In the genomic region with DNA sequence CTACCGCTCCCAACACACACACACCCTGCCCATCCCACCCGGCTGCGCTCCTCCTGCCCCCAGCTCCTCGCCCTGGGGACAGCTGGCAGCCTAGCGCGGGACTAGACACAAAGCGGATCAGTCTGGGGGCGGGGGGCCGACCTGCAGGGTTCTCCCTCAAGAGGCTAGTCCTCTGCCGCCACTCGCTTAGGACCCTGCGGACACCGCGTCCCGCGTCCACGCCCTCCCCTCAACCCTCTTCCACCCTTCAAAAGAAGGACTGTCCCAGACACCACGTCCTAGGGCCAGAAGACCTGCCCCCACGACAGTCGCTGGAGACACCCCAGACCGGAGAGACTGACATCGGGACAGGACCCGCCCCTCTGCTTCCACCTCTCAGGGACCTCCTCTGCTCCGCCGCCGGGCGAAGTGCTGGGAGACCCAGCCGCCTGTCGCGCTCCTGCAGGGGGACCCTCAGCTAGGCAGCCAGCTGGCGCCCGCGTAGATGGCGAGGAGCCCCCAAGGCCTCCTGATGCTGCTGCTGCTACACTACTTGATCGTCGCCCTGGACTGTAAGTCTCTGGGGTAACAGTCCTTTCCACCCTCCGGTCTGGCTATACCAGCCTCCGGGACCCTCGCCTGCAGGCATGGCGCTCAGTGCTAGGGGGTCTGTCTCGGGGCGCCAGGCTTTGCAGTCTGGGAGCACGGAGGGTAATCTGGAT, we compare ENCODE assay signal across 8 mouse cellular contexts. TPM values are rescaled to one million over a fixed set of nuclear protein-coding genes. Genes with fewer than 3 reads are reported as not detected.
A peak's percentile ranks its signal among the peaks of the same experiment; 100 is the strongest.
DNase-seq lines count a peak whose midpoint lies in the region; ATAC-seq lines count a peak whose summit lies in the region.

Gene Jam2 (plus strand): TSS at position 121 of the 701 bp plus-strand sequence.

- no peaks in the 10 kb centered on the region for H3K36me3 ChIP-seq in intestine, embryonic 16.5 days (ENCODE audit: control insufficient read depth, insufficient read depth, low read length)

- peak within 1 kb of the TSS; percentile 68 for H3K9ac ChIP-seq in intestine, embryonic 16.5 days (ENCODE audit: low read depth, low read length)

- intact Hi-C loops in left cerebral cortex, postnatal 36 days (cut with DNase I) = loop anchor here (1.0 to 2.0 kb wide), 2 partner anchors 39 to 41 kb away; partner anchors contain the start of gene Mrpl39

- peak; percentile 53 to 64 for DNase-seq in adrenal gland, postnatal 36 days
- DNase-seq in embryo, embryonic 9.5 days (ENCODE audit: extremely low spot score) = peak; percentile 82
- peak; percentile 45 to 49 for DNase-seq in left cerebral cortex, postnatal 36 days (ENCODE audit: low spot score in 2 of 2)
- DNase-seq in right cerebral cortex, postnatal 14 days = peak; percentile 45
- DNase-seq in MN1 (ENCODE audit: low spot score) = no peak

- peak; percentile 77 for ATAC-seq in granulocyte monocyte progenitor cell, adult 5-6 weeks (replicated peaks; ENCODE audit: poor library complexity, severe bottlenecking)
- peak; percentile 87 for ATAC-seq in intestine, embryonic 16.5 days
- peak; percentile 79 for ATAC-seq in megakaryocyte-erythroid progenitor cell, adult 5-6 weeks (replicated peaks; ENCODE audit: low FRiP score, low TSS enrichment, poor library complexity, severe bottlenecking)

- WGBS in intestine, embryonic 16.5 days = 0% methylated on average over 41 of the region's 43 CpGs

- H3K27ac ChIP-seq in intestine, embryonic 16.5 days (ENCODE audit: low read length) = 0 out of 2 replicates have a peak within 1 kb of the TSS, but pooled peaks have one; percentile 18

- peak within 1 kb of the TSS; percentile 99 for H3K4me2 ChIP-seq in intestine, embryonic 16.5 days (ENCODE audit: low read depth, low read length)

- no peaks in the 10 kb centered on the region for H3K9me3 ChIP-seq in intestine, embryonic 16.5 days (ENCODE audit: control insufficient read depth, low read length)

- H3K4me1 ChIP-seq in intestine, embryonic 16.5 days (ENCODE audit: control insufficient read depth, insufficient read depth, low read length) = peaks cover 5% of the 10 kb centered on the region; the same call in 1 of the 2 replicates

- peak within 1 kb of the TSS; percentile 57 for H3K4me3 ChIP-seq in intestine, embryonic 16.5 days (ENCODE audit: low read length)

- H3K27me3 ChIP-seq in intestine, embryonic 16.5 days (replicated peaks; ENCODE audit: control insufficient read depth, insufficient read depth, low read length) = peaks cover 10% of the 10 kb centered on the region

RNA-seq across cellular contexts. Expression of gene Jam2, which starts in this region (rescaled TPM):
- total RNA-seq in adrenal gland, postnatal 36 days (2021) = 10 to 100 TPM in 1 of 2 experiments, 1 to 10 TPM in 1; 9.0 to 12.6 TPM
- total RNA-seq in granulocyte monocyte progenitor cell, adult 5-6 weeks (2014; fragmentation: Nextera tagmentation) = not detected in 2 replicates
- total RNA-seq in granulocyte monocyte progenitor cell, adult 5-6 weeks (2017) = not detected in 2 replicates
- polyA plus RNA-seq in intestine, embryonic 16.5 days (2015; fragmentation: Nextera tagmentation; extraction: Ambion mirVana) = 4.8 and 5.5 TPM in 2 replicates
- total RNA-seq in left cerebral cortex, postnatal 36 days (2021) = 10 to 100 TPM; 25.3 TPM
- not detected in 2 replicates for total RNA-seq in megakaryocyte-erythroid progenitor cell, adult 5-6 weeks (2014; fragmentation: Nextera tagmentation)
- 0.09 TPM in 1 of 2 replicates, not detected in the other for total RNA-seq in megakaryocyte-erythroid progenitor cell, adult 5-6 weeks (2017)

Comparison
In these comparisons a context has a peak if more than half of its experiments do, and no peak if none do; other contexts are left out.
1. RNA of gene Jam2 (total RNA-seq): 25.3 TPM in left cerebral cortex, postnatal 36 days and 9.0 to 12.6 TPM in adrenal gland, postnatal 36 days; 0.09 TPM in megakaryocyte-erythroid progenitor cell, adult 5-6 weeks and not detected in granulocyte monocyte progenitor cell, adult 5-6 weeks; every median in the first group is over 4 times any median in the second.
2. Peak in ATAC-seq in granulocyte monocyte progenitor cell, adult 5-6 weeks; RNA of the gene not detected or under 1 TPM.
3. Peak in ATAC-seq in megakaryocyte-erythroid progenitor cell, adult 5-6 weeks; RNA of the gene not detected or under 1 TPM.
4. Peak in every context shown above with its lines, with median percentiles within 50 percentile points of each other: ATAC-seq.